In genomic region chr11:110411596-110411995, GRCm38 (mm10) we compare ENCODE assay signal across 16 mouse cellular contexts.
"Had no signal": no experiment of that assay in that cellular context is flagged by ENCODE, and none has a peak within 500 bp of the region (broad histone marks: within the 10 kb centered on the region; RNA-seq: fewer than 3 reads in every experiment).

No protein-coding gene starts in this region.

- H3K4me3 ChIP-seq: neural tube, embryonic 13.5 days; neural tube, embryonic 15.5 days; stomach, embryonic 15.5 days had no signal

- DNase-seq: retina, postnatal 1 day; right cerebral cortex, adult 18-20 months; right cerebral cortex, postnatal 14 days; right cerebral cortex, postnatal 25 days; right cerebral cortex, postnatal 4 days; spleen, adult 18-20 months; thymus, adult 18-20 months; thymus, adult 2 months; thymus, postnatal 14 days; thymus, postnatal 25 days; thymus, postnatal 36 days; thymus, postnatal 4 days had no signal

- H3K27me3 ChIP-seq: neural tube, embryonic 13.5 days; neural tube, embryonic 15.5 days; stomach, embryonic 15.5 days had no signal

- H3K9me3 ChIP-seq: neural tube, embryonic 13.5 days; neural tube, embryonic 15.5 days; stomach, embryonic 15.5 days had no signal

- H3K36me3 ChIP-seq: neural tube, embryonic 13.5 days; neural tube, embryonic 15.5 days; stomach, embryonic 15.5 days had no signal

- H3K4me2 ChIP-seq: neural tube, embryonic 13.5 days; neural tube, embryonic 15.5 days; stomach, embryonic 15.5 days had no signal

- H3K27ac ChIP-seq: neural tube, embryonic 13.5 days; neural tube, embryonic 15.5 days; stomach, embryonic 15.5 days; stomach, postnatal 0 days had no signal

- H3K9ac ChIP-seq: neural tube, embryonic 13.5 days; neural tube, embryonic 15.5 days; stomach, embryonic 15.5 days had no signal

- H3K4me1 ChIP-seq: stomach, embryonic 15.5 days had no signal
